Mouse (Mus musculus) ES-Bruce4 (cell line): ENCODE data around the gene Fam169a.

ENCODE experiments used
- CTCF ChIP-seq: IDR thresholded peaks from one replicate; pipeline ENCODE4 v1.8.1; 2011; ENCODE audit warnings: low read depth, low read length
- EP300 ChIP-seq: IDR thresholded peaks from 2 replicates; pipeline ENCODE4 v1.6.1; 2011; ENCODE audit warnings: low read depth, low read length; ENCODE audit not compliant: insufficient read depth
- POLR2A ChIP-seq: IDR thresholded peaks from one replicate; pipeline ENCODE4 v1.8.1; 2011; ENCODE audit warnings: low read length; ENCODE audit not compliant: insufficient read depth

- TF ChIP-seq CTCF: no peak
- no peak for TF ChIP-seq POLR2A
- TF ChIP-seq EP300: no peak
Observed at GRCm38 (mm10) chr13:97087421-97087820, 20.3 kb downstream of the Fam169a start.
